Mouse (Mus musculus): Measurements from ENCODE around the gene Mapkapk5.
"Not testable (repeated sequence)": the region's sequence is repeated elsewhere in the genome, so short reads cannot be mapped to it uniquely, and the experiment has no call there.

Gene Mapkapk5

GRCm38 (mm10) chr5:121526961-121527360 lies 18.7 kb downstream of the Mapkapk5 start:
- peak; percentile 47; the same call in 1 of the 2 replicates for TF ChIP-seq NANOG (IDR thresholded peaks at IDR 0.05; ENCODE audit: borderline replicate concordance, low read length)
- no peak for TF ChIP-seq CTCF (conservative IDR thresholded peaks at IDR 0.05; ENCODE audit: low read length)
- TF ChIP-seq POU5F1 (IDR thresholded peaks at IDR 0.05; ENCODE audit: borderline replicate concordance, low read length), result no peak
- Histone ChIP-seq H3K4me3 (replicated peaks; ENCODE audit: low read length) (no peak overlapping the region), H3K36me3 (ENCODE audit: insufficient read depth, low read length) (peaks cover 90% of the 10 kb centered on the region), H3K9me3 (ENCODE audit: low read length) (no peaks in the 10 kb centered on the region), H3K27me3 (ENCODE audit: insufficient read depth, low read length) (no peaks in the 10 kb centered on the region), H3K4me1 (replicated peaks; ENCODE audit: low read depth, low read length) (peaks cover 66% of the 10 kb centered on the region)

- no peak for TF ChIP-seq CTCF (conservative IDR thresholded peaks at IDR 0.05; ENCODE audit: low read length)
- no peak for TF ChIP-seq POU5F1 (IDR thresholded peaks at IDR 0.05; ENCODE audit: borderline replicate concordance, low read length)
- no peak for TF ChIP-seq NANOG (IDR thresholded peaks at IDR 0.05; ENCODE audit: borderline replicate concordance, low read length)
- peaks cover 61% of the 10 kb centered on the region for H3K4me1 ChIP-seq (replicated peaks; ENCODE audit: low read depth, low read length)
- no peaks in the 10 kb centered on the region for H3K27me3 ChIP-seq (ENCODE audit: insufficient read depth, low read length)
- peaks cover 90% of the 10 kb centered on the region for H3K36me3 ChIP-seq (ENCODE audit: insufficient read depth, low read length)
- no peak overlapping the region for H3K4me3 ChIP-seq (replicated peaks; ENCODE audit: low read length)
- no peaks in the 10 kb centered on the region for H3K9me3 ChIP-seq (ENCODE audit: low read length)
These were observed 19.2 kb downstream of the Mapkapk5 start for GRCm38 (mm10) chr5:121526526-121526925.

- Histone ChIP-seq H3K36me3 (ENCODE audit: insufficient read depth, low read length) (peaks cover 90% of the 10 kb centered on the region), H3K27me3 (ENCODE audit: insufficient read depth, low read length) (no peaks in the 10 kb centered on the region)
- TF ChIP-seq CTCF (conservative IDR thresholded peaks at IDR 0.05; ENCODE audit: low read length), result no peak
- TF ChIP-seq NANOG (IDR thresholded peaks at IDR 0.05; ENCODE audit: borderline replicate concordance, low read length), result no peak
- no peak for TF ChIP-seq POU5F1 (IDR thresholded peaks at IDR 0.05; ENCODE audit: borderline replicate concordance, low read length)
These were observed 19.8 kb downstream of the Mapkapk5 start for GRCm38 (mm10) chr5:121525774-121526450.

DNA sequence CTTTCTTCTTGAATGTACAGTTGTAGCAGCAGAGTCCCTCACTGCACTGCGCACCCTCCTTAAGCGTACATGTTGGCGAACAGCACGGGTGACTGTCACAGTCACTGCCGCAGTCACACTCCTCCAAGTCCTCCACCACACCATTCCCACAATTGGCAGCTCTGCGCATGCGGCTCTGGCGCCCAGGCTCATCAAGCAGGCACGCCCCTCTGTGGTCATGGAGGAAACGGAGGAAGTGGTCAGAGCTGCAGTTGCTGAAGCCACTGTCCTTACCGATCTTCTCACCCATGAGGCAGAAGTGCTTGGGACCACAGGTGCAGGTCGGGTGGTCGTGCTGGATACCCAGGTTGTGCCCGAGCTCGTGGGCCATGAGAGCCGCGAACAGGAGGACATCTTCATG lies 25.9 kb downstream of the Mapkapk5 start:
- not testable (repeated sequence) for H3K9me3 ChIP-seq (ENCODE audit: low read length); H3K4me3 ChIP-seq (replicated peaks; ENCODE audit: low read length); H3K27me3 ChIP-seq (ENCODE audit: insufficient read depth, low read length)
- Histone ChIP-seq H3K4me1 (replicated peaks; ENCODE audit: low read depth, low read length) (peaks cover 26% of the 10 kb centered on the region), H3K36me3 (ENCODE audit: insufficient read depth, low read length) (peaks cover 46% of the 10 kb centered on the region)

More at GRCm38 (mm10) chr5:121525774-121526450, 19.8 kb downstream of the Mapkapk5 start:
- H3K4me3 ChIP-seq (replicated peaks; ENCODE audit: low read length), result no peak overlapping the region
- H3K4me1 ChIP-seq (replicated peaks; ENCODE audit: low read depth, low read length), result peaks cover 59% of the 10 kb centered on the region
- H3K9me3 ChIP-seq (ENCODE audit: low read length), result no peaks in the 10 kb centered on the region

GRCm38 (mm10) chr5:121518983-121519382 lies 26.7 kb downstream of the Mapkapk5 start:
- no peaks in the 10 kb centered on the region for H3K27me3 ChIP-seq (ENCODE audit: insufficient read depth, low read length)
- H3K36me3 ChIP-seq (ENCODE audit: insufficient read depth, low read length), result peaks cover 38% of the 10 kb centered on the region
- no peak overlapping the region for H3K4me3 ChIP-seq (replicated peaks; ENCODE audit: low read length)
- peaks cover 20% of the 10 kb centered on the region for H3K4me1 ChIP-seq (replicated peaks; ENCODE audit: low read depth, low read length)
- no peaks in the 10 kb centered on the region for H3K9me3 ChIP-seq (ENCODE audit: low read length)
- TF ChIP-seq POU5F1 (IDR thresholded peaks at IDR 0.05; ENCODE audit: borderline replicate concordance, low read length) (no peak), NANOG (IDR thresholded peaks at IDR 0.05; ENCODE audit: borderline replicate concordance, low read length) (no peak), CTCF (conservative IDR thresholded peaks at IDR 0.05; ENCODE audit: low read length) (no peak)

GRCm38 (mm10) chr5:121510009-121510408 lies 35.7 kb downstream of the Mapkapk5 start:
- no peaks in the 10 kb centered on the region for H3K9me3 ChIP-seq (ENCODE audit: low read length)
- H3K36me3 ChIP-seq (ENCODE audit: insufficient read depth, low read length), result no peaks in the 10 kb centered on the region
- no peak overlapping the region for H3K4me3 ChIP-seq (replicated peaks; ENCODE audit: low read length)
- no peak for TF ChIP-seq NANOG (IDR thresholded peaks at IDR 0.05; ENCODE audit: borderline replicate concordance, low read length)
- TF ChIP-seq POU5F1 (IDR thresholded peaks at IDR 0.05; ENCODE audit: borderline replicate concordance, low read length), result no peak
- no peak for TF ChIP-seq CTCF (conservative IDR thresholded peaks at IDR 0.05; ENCODE audit: low read length)
- H3K4me1 ChIP-seq (replicated peaks; ENCODE audit: low read depth, low read length), result peaks cover 13% of the 10 kb centered on the region
- H3K27me3 ChIP-seq (ENCODE audit: insufficient read depth, low read length), result no peaks in the 10 kb centered on the region

DNA sequence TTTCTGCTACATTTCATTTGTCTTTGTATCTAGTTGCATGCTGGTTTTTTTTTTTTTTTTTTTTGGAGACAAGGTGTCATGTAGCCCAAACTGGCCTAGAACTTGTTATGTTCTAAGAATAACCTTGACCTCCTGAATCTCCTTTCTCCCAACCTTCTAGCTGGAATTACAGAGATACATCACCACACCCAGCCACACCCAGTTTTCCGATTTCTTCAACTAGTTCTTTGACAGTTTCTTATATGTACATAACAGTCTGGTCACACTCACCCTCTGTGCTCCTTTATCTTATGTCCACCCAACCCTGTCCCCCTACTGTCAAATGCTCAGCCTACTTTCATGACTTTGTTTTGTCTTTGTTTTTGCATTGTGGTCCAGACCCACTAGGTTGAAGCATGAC lies 38.9 kb downstream of the Mapkapk5 start:
- H3K9me3 ChIP-seq (ENCODE audit: low read length), result no peaks in the 10 kb centered on the region
- H3K4me3 ChIP-seq (replicated peaks; ENCODE audit: low read length), result no peak overlapping the region
- peaks cover 23% of the 10 kb centered on the region for H3K4me1 ChIP-seq (replicated peaks; ENCODE audit: low read depth, low read length)
- no peak for TF ChIP-seq POU5F1 (IDR thresholded peaks at IDR 0.05; ENCODE audit: borderline replicate concordance, low read length)
- TF ChIP-seq CTCF (conservative IDR thresholded peaks at IDR 0.05; ENCODE audit: low read length), result no peak
- no peak for TF ChIP-seq NANOG (IDR thresholded peaks at IDR 0.05; ENCODE audit: borderline replicate concordance, low read length)
- H3K36me3 ChIP-seq (ENCODE audit: insufficient read depth, low read length), result no peaks in the 10 kb centered on the region
- no peaks in the 10 kb centered on the region for H3K27me3 ChIP-seq (ENCODE audit: insufficient read depth, low read length)

DNA sequence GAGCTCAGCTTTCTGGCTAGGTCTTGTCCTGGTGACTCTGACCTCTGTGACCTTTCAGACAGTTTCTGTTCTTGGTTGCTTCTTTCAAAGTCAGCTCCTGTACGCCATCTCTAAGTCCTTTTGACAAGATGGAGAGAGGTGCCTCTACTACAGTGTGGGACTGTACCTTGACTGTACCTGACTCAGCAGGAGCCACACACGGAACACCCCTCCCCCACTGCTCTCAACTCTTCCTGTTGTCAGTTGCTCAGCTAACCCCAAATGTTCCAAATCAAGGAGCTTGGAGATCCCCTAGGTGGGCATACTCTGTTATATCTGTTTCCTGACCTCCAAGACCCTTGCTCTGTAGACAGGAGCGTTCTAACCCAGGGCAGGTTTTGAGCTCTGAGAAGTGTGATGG lies 42.5 kb downstream of the Mapkapk5 start, which contains the start of gene Adam1b:
Gene Adam1b, minus strand, starts transcription at position 205 of the 400 bp plus-strand sequence.
- peaks cover 23% of the 10 kb centered on the region for H3K4me1 ChIP-seq (replicated peaks; ENCODE audit: low read depth, low read length)
- no peaks in the 10 kb centered on the region for H3K36me3 ChIP-seq (ENCODE audit: insufficient read depth, low read length)
- no peaks in the 10 kb centered on the region for H3K9me3 ChIP-seq (ENCODE audit: low read length)
- no peaks in the 10 kb centered on the region for H3K27me3 ChIP-seq (ENCODE audit: insufficient read depth, low read length)
- no peak within 1 kb of the TSS for H3K4me3 ChIP-seq (replicated peaks; ENCODE audit: low read length)
- no peak for TF ChIP-seq CTCF (conservative IDR thresholded peaks at IDR 0.05; ENCODE audit: low read length)
- no peak for TF ChIP-seq NANOG (IDR thresholded peaks at IDR 0.05; ENCODE audit: borderline replicate concordance, low read length)
- TF ChIP-seq POU5F1 (IDR thresholded peaks at IDR 0.05; ENCODE audit: borderline replicate concordance, low read length), result no peak

GRCm38 (mm10) chr5:121501424-121501996 lies 44.2 kb downstream of the Mapkapk5 start:
- not testable (repeated sequence) for H3K4me3 ChIP-seq (replicated peaks; ENCODE audit: low read length); H3K27me3 ChIP-seq (ENCODE audit: insufficient read depth, low read length); H3K36me3 ChIP-seq (ENCODE audit: insufficient read depth, low read length); H3K9me3 ChIP-seq (ENCODE audit: low read length)
- H3K4me1 ChIP-seq (replicated peaks; ENCODE audit: low read depth, low read length), result peaks cover 11% of the 10 kb centered on the region

Data from E14TG2a.4 (cell line).